Mouse (Mus musculus): ENCODE measurements around the gene Klhl9. TPM values are rescaled to one million over a fixed set of nuclear protein-coding genes. Genes with fewer than 3 reads are reported as not detected.
"Not testable (repeated sequence)": the region's sequence is repeated elsewhere in the genome, so short reads cannot be mapped to it uniquely, and the experiment has no call there.

Klhl9 gene
- 108 and 112 TPM in 2 replicates for polyA plus RNA-seq (2016; fragmentation: Nextera tagmentation; extraction: Ambion mirVana)

DNA sequence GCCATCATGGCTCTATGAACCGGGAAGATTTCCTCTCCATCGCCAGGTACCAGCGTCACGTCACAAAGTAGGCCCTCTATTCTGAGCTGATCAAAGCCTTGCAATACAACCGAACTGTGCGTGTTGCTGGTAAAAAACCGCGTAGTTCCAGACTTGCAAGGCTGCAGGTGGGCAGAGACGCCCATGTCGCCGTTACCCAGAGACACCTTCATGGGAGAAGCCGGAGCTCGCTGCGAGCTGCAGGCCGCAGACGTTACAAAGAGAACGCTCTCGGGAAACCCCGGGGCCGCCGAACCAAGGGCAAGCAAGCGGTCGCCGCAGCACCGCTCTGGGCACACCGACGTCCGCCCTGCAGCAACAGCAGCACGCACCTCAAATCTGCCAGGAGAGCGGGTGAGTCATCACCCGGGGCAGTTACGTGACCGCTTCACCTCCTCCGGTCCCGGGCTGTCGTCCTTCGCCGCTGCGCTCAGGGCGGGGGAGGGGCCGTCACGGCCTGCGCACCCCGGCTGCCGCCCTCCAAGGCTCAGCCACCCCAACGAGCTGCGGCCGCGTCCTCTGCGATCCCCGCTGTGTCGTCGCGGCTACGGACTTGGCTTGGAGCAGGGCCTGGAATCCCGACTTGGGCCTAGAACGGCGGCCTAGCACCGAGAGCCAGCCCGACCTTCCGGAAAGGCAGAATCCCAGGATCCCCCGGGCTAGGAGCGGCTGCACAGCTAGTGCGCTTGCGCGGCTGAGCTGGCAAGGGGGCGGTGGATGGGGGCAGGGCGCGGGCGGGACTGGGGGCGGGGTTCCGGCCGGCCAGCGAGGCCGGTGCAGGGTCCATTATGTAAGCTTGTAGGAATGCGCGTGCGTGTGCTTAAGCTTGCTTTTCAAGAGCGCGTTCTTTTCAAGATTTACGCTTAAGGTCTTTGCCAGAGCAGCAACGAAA, at the start of gene Klhl9, which contains the start of gene Gm26566:
Gene Klhl9 (minus strand): TSS at position 675 of the 931 bp plus-strand sequence.
Gene Gm26566 (plus strand): TSS at position 15 of the 931 bp plus-strand sequence.
- Histone ChIP-seq H3K36me3 (peaks cover 14% of the 10 kb centered on the region), H3K27me3 (replicated peaks) (no peaks in the 10 kb centered on the region), H3K4me2 (peak within 1 kb of the TSS; percentile 90), H3K4me3 (peak within 1 kb of the TSS; percentile 86), H3K9ac (peak within 1 kb of the TSS; percentile 98), H3K9me3 (replicated peaks) (no peaks in the 10 kb centered on the region), H3K27ac (ENCODE audit: poor library complexity, severe bottlenecking) (peak within 1 kb of the TSS; percentile 99), H3K4me1 (replicated peaks) (peaks cover 17% of the 10 kb centered on the region)
- under 1% methylated on average over 82 of the region's 82 CpGs for WGBS
- peak; percentile 98 for ATAC-seq (ENCODE audit: insufficient number of reproducible peaks, low FRiP score)

- H3K4me1 ChIP-seq (replicated peaks); ATAC-seq (ENCODE audit: insufficient number of reproducible peaks, low FRiP score); H3K9ac ChIP-seq; H3K27me3 ChIP-seq (replicated peaks); H3K36me3 ChIP-seq; H3K9me3 ChIP-seq (replicated peaks): not testable (repeated sequence)
- 2% methylated on average over 41 of the region's 42 CpGs for WGBS
- peak overlapping the region; percentile 57 for H3K4me2 ChIP-seq
- H3K27ac ChIP-seq (ENCODE audit: poor library complexity, severe bottlenecking): peak overlapping the region; percentile 60; the same call in 1 of the 2 replicates
- H3K4me3 ChIP-seq: peak overlapping the region; percentile 31; the same call in 1 of the 2 replicates
Observed at GRCm38 (mm10) chr4:88763384-88764018, 41.2 kb upstream of the Klhl9 start.

GRCm38 (mm10) chr4:88762341-88762740, 40.1 kb upstream of the Klhl9 start:
- H3K4me3 ChIP-seq; H3K27me3 ChIP-seq (replicated peaks); H3K9me3 ChIP-seq (replicated peaks); H3K9ac ChIP-seq; H3K4me1 ChIP-seq (replicated peaks); H3K36me3 ChIP-seq; ATAC-seq (ENCODE audit: insufficient number of reproducible peaks, low FRiP score); H3K27ac ChIP-seq (ENCODE audit: poor library complexity, severe bottlenecking): not testable (repeated sequence)
- 45% methylated on average over 9 of the region's 9 CpGs for WGBS
- peak overlapping the region; percentile 53; the same call in 1 of the 2 replicates for H3K4me2 ChIP-seq

- not testable (repeated sequence) for H3K27ac ChIP-seq (ENCODE audit: poor library complexity, severe bottlenecking); H3K4me3 ChIP-seq; ATAC-seq (ENCODE audit: insufficient number of reproducible peaks, low FRiP score); H3K4me2 ChIP-seq; H3K36me3 ChIP-seq; H3K9me3 ChIP-seq (replicated peaks); H3K4me1 ChIP-seq (replicated peaks); H3K9ac ChIP-seq; H3K27me3 ChIP-seq (replicated peaks)
- 65% methylated on average over 6 of the region's 8 CpGs for WGBS
Observed at GRCm38 (mm10) chr4:88761776-88762175, 39.5 kb upstream of the Klhl9 start.

DNA sequence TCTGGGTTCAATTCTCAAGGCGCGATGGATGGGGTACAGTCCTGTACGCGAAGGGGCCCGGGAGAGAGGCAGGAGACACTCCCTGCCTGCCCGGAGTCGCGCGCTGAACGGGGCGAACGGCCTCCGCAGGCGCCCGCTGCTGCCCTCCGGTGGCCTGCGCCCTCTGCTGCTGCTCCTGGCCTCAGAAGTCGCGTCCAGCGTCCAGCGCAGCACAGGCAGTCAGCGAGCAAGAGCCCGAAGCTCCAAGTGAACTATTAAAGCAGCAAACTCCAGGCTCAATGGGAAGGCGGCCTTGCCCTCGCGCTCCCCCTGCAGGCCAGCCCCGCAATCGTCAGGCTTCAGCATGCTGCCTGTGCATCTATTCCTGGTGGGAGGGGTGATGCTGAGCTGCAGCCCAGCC, 38.2 kb upstream of the Klhl9 start:
- H3K27me3 ChIP-seq (replicated peaks); H3K36me3 ChIP-seq; H3K4me1 ChIP-seq (replicated peaks); H3K27ac ChIP-seq (ENCODE audit: poor library complexity, severe bottlenecking); H3K9me3 ChIP-seq (replicated peaks); ATAC-seq (ENCODE audit: insufficient number of reproducible peaks, low FRiP score): not testable (repeated sequence)
- under 1% methylated on average over 24 of the region's 28 CpGs for WGBS
- Histone ChIP-seq H3K9ac (peak overlapping the region; percentile 61; the same call in 1 of the 2 replicates), H3K4me3 (peak overlapping the region; percentile 36), H3K4me2 (peak overlapping the region; percentile 58)

- not testable (repeated sequence) for H3K36me3 ChIP-seq; H3K27ac ChIP-seq (ENCODE audit: poor library complexity, severe bottlenecking); ATAC-seq (ENCODE audit: insufficient number of reproducible peaks, low FRiP score); H3K9me3 ChIP-seq (replicated peaks); H3K27me3 ChIP-seq (replicated peaks); H3K4me1 ChIP-seq (replicated peaks)
- peak within 1 kb of the TSS; percentile 58 for H3K4me2 ChIP-seq
- H3K4me3 ChIP-seq: peak within 1 kb of the TSS; percentile 36
- WGBS: 14% methylated on average over 12 of the region's 14 CpGs
- H3K9ac ChIP-seq: peak within 1 kb of the TSS; percentile 61; the same call in 1 of the 2 replicates
Observed at GRCm38 (mm10) chr4:88759610-88760268, 37.5 kb upstream of the Klhl9 start, which contains the start of gene Gm13283. Gene Gm13283 (plus strand): TSS chr4:88760119.

- not testable (repeated sequence) for H3K27ac ChIP-seq (ENCODE audit: poor library complexity, severe bottlenecking); H3K9ac ChIP-seq; H3K9me3 ChIP-seq (replicated peaks); H3K4me2 ChIP-seq; H3K27me3 ChIP-seq (replicated peaks); ATAC-seq (ENCODE audit: insufficient number of reproducible peaks, low FRiP score); H3K4me1 ChIP-seq (replicated peaks); H3K4me3 ChIP-seq; H3K36me3 ChIP-seq
- WGBS: 80% methylated on average over 9 of the region's 9 CpGs
Observed at GRCm38 (mm10) chr4:88758751-88759150, 36.5 kb upstream of the Klhl9 start.

GRCm38 (mm10) chr4:88757628-88758031, 35.4 kb upstream of the Klhl9 start:
- H3K4me1 ChIP-seq (replicated peaks); H3K27me3 ChIP-seq (replicated peaks); H3K9me3 ChIP-seq (replicated peaks); H3K36me3 ChIP-seq: not testable (repeated sequence)
- H3K4me2 ChIP-seq: peak overlapping the region; percentile 77
- WGBS: under 1% methylated on average over 21 of the region's 21 CpGs
- H3K9ac ChIP-seq: peak overlapping the region; percentile 85
- H3K4me3 ChIP-seq: peak overlapping the region; percentile 64
- peak overlapping the region; percentile 98 for H3K27ac ChIP-seq (ENCODE audit: poor library complexity, severe bottlenecking)
- ATAC-seq (ENCODE audit: insufficient number of reproducible peaks, low FRiP score): peak; percentile 97

GRCm38 (mm10) chr4:88756581-88757513, 34.6 kb upstream of the Klhl9 start:
- not testable (repeated sequence) for H3K36me3 ChIP-seq; H3K4me1 ChIP-seq (replicated peaks); H3K27me3 ChIP-seq (replicated peaks); H3K9me3 ChIP-seq (replicated peaks); ATAC-seq (ENCODE audit: insufficient number of reproducible peaks, low FRiP score)
- Histone ChIP-seq H3K4me2 (peak overlapping the region; percentile 77), H3K4me3 (peak overlapping the region; percentile 64), H3K27ac (ENCODE audit: poor library complexity, severe bottlenecking) (peak overlapping the region; percentile 98), H3K9ac (peak overlapping the region; percentile 85)
- 9% methylated on average over 29 of the region's 31 CpGs for WGBS

DNA sequence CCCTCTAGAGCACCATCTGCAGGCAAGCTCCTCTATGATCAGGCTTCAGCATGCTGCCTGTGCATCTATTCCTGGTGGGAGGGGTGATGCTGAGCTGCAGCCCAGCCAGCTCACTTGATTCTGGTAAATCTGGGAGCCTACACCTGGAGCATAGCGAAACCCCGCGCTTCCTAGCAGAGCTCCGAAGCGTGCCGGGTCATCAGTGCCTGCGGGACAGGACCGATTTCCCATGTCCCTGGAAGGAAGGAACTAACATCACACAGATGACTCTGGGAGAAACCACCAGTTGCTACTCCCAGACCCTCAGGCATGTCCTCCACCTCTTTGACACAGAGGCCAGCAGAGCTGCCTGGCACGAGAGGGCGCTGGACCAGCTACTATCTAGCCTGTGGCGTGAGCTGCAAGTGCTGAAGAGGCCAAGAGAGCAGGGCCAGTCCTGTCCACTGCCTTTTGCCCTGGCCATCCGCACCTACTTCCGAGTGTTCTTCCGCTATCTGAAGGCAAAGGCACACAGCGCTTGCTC, 32.6 kb upstream of the Klhl9 start, which contains the start of gene Gm13271:
Gene Gm13271 (plus strand): TSS at position 51 of the 523 bp plus-strand sequence.
- not testable (repeated sequence) for H3K36me3 ChIP-seq; H3K27ac ChIP-seq (ENCODE audit: poor library complexity, severe bottlenecking); H3K9ac ChIP-seq; H3K4me2 ChIP-seq; H3K9me3 ChIP-seq (replicated peaks); H3K4me1 ChIP-seq (replicated peaks); ATAC-seq (ENCODE audit: insufficient number of reproducible peaks, low FRiP score); H3K4me3 ChIP-seq; H3K27me3 ChIP-seq (replicated peaks)
- 56% methylated on average over 15 of the region's 15 CpGs for WGBS

Measured in heart, embryonic 12.5 days (tissue).